Mouse (Mus musculus): Measurements from ENCODE around the gene Tbx2. TPM values are rescaled to one million over a fixed set of nuclear protein-coding genes. Genes with fewer than 3 reads are reported as not detected.
A peak's percentile ranks its signal among the peaks of the same experiment; 100 is the strongest.

Tbx2 gene
- polyA plus RNA-seq, 1 experiment from 2014 or later, result 5.0 TPM

- 8% methylated on average over 38 of the region's 38 CpGs for WGBS
- Histone ChIP-seq H3K4me1 (peaks cover 57% of the 10 kb centered on the region), H3K27me3 (peaks cover 87% of the 10 kb centered on the region), H3K4me3 (peak overlapping the region; percentile 69), H3K27ac (no peak overlapping the region), H3K36me3 (no peaks in the 10 kb centered on the region), H3K4me2 (replicated peaks) (peak overlapping the region; percentile 87), H3K9ac (peak overlapping the region; percentile 60), H3K9me3 (no peaks in the 10 kb centered on the region)
- ATAC-seq (ENCODE audit: low FRiP score, low read depth), result no peak
These were observed 3.4 kb upstream of the Tbx2 start for GRCm38 (mm10) chr11:85828691-85829519.

GRCm38 (mm10) chr11:85829520-85830440 is 2.6 kb upstream of the Tbx2 start:
- peak overlapping the region; percentile 69 for H3K4me3 ChIP-seq
- H3K4me2 ChIP-seq (replicated peaks), result peak overlapping the region; percentile 87
- H3K27ac ChIP-seq, result no peak overlapping the region
- peaks cover 87% of the 10 kb centered on the region for H3K27me3 ChIP-seq
- no peaks in the 10 kb centered on the region for H3K9me3 ChIP-seq
- H3K36me3 ChIP-seq, result no peaks in the 10 kb centered on the region
- peaks cover 57% of the 10 kb centered on the region for H3K4me1 ChIP-seq
- no peak for ATAC-seq (ENCODE audit: low FRiP score, low read depth)
- under 1% methylated on average over 61 of the region's 61 CpGs for WGBS
- peak overlapping the region; percentile 60 for H3K9ac ChIP-seq

DNA sequence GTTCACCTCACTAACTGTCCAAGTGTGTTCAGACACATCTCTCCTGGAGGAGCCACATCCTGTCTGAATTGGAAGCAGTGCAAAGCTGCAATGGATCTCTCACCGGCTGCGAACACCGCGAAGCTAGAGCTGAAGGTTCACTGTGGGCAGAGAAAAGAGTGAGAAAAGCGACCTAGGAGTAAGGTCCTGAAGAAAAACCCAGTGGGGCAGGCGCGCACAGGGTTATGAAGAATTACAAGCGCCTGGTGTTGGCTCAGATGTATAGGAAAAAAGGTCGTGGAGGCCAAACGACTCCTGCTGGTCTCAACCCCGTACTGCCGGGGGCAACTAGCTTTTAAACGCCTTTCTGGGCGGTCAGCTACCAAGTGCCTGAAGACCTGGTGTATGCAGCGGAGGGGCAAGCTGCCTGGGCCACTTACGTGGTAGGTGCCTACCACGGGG is 1.4 kb upstream of the Tbx2 start:
- Histone ChIP-seq H3K9ac (peak overlapping the region; percentile 48), H3K36me3 (no peaks in the 10 kb centered on the region), H3K9me3 (no peaks in the 10 kb centered on the region), H3K4me2 (replicated peaks) (peak overlapping the region; percentile 87), H3K27me3 (peaks cover 87% of the 10 kb centered on the region), H3K27ac (peak overlapping the region; percentile 48; the same call in 1 of the 2 replicates), H3K4me1 (peaks cover 51% of the 10 kb centered on the region), H3K4me3 (peak overlapping the region; percentile 69)
- ATAC-seq (ENCODE audit: low FRiP score, low read depth), result no peak
- WGBS, result 3% methylated on average over 17 of the region's 17 CpGs

GRCm38 (mm10) chr11:85831656-85832230 is 608 bp upstream of the Tbx2 start:
- Histone ChIP-seq H3K27me3 (peaks cover 87% of the 10 kb centered on the region), H3K36me3 (no peaks in the 10 kb centered on the region), H3K4me3 (peak overlapping the region; percentile 69), H3K4me2 (replicated peaks) (peak overlapping the region; percentile 87), H3K27ac (peak overlapping the region; percentile 76), H3K9me3 (no peaks in the 10 kb centered on the region), H3K4me1 (peaks cover 60% of the 10 kb centered on the region), H3K9ac (peak overlapping the region; percentile 91)
- under 1% methylated on average over 33 of the region's 33 CpGs for WGBS
- no peak; the same call in 1 of the 2 replicates for ATAC-seq (ENCODE audit: low FRiP score, low read depth)

DNA sequence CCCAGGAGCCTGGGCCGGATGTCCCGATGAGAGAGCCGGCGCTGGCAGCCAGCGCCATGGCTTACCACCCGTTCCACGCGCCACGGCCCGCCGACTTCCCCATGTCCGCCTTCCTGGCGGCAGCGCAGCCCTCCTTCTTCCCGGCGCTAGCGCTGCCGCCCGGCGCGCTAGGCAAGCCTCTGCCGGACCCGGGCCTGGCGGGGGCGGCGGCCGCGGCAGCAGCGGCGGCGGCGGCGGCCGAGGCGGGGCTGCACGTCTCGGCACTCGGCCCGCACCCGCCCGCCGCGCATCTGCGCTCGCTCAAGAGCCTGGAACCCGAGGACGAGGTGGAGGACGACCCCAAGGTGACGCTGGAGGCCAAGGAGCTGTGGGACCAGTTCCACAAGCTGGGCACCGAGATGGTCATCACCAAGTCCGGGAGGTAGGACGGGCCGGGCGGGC is 750 bp downstream of the Tbx2 start:
- H3K9ac ChIP-seq, result peak overlapping the region; percentile 91
- peaks cover 83% of the 10 kb centered on the region for H3K27me3 ChIP-seq
- WGBS, result 0% methylated on average over 45 of the region's 54 CpGs
- H3K36me3 ChIP-seq, result no peaks in the 10 kb centered on the region
- H3K4me3 ChIP-seq, result peak overlapping the region; percentile 69
- peaks cover 67% of the 10 kb centered on the region for H3K4me1 ChIP-seq
- H3K4me2 ChIP-seq (replicated peaks), result peak overlapping the region; percentile 87
- H3K9me3 ChIP-seq, result no peaks in the 10 kb centered on the region
- ATAC-seq (ENCODE audit: low FRiP score, low read depth), result no peak
- peak overlapping the region; percentile 86 for H3K27ac ChIP-seq

- H3K36me3 ChIP-seq, result no peaks in the 10 kb centered on the region
These were observed 1.5 kb downstream of the Tbx2 start for GRCm38 (mm10) chr11:85833761-85834385.

GRCm38 (mm10) chr11:85834386-85834931 is 2.1 kb downstream of the Tbx2 start:
- 10% methylated on average over 17 of the region's 17 CpGs for WGBS
- Histone ChIP-seq H3K4me3 (peak overlapping the region; percentile 69), H3K27me3 (peaks cover 83% of the 10 kb centered on the region), H3K4me2 (replicated peaks) (peak overlapping the region; percentile 87), H3K27ac (peak overlapping the region; percentile 86; the same call in 1 of the 2 replicates), H3K4me1 (peaks cover 69% of the 10 kb centered on the region), H3K36me3 (no peaks in the 10 kb centered on the region), H3K9ac (peak overlapping the region; percentile 91), H3K9me3 (no peaks in the 10 kb centered on the region)
- no peak for ATAC-seq (ENCODE audit: low FRiP score, low read depth)

More at GRCm38 (mm10) chr11:85833761-85834385, 1.5 kb downstream of the Tbx2 start:
- no peak for ATAC-seq (ENCODE audit: low FRiP score, low read depth)
- H3K9me3 ChIP-seq, result no peaks in the 10 kb centered on the region
- peaks cover 83% of the 10 kb centered on the region for H3K27me3 ChIP-seq
- H3K4me1 ChIP-seq, result peaks cover 69% of the 10 kb centered on the region
- peak overlapping the region; percentile 86; the same call in 1 of the 2 replicates for H3K27ac ChIP-seq
- H3K9ac ChIP-seq, result peak overlapping the region; percentile 91
- peak overlapping the region; percentile 69 for H3K4me3 ChIP-seq
- H3K4me2 ChIP-seq (replicated peaks), result peak overlapping the region; percentile 87
- WGBS, result 12% methylated on average over 11 of the region's 11 CpGs

DNA sequence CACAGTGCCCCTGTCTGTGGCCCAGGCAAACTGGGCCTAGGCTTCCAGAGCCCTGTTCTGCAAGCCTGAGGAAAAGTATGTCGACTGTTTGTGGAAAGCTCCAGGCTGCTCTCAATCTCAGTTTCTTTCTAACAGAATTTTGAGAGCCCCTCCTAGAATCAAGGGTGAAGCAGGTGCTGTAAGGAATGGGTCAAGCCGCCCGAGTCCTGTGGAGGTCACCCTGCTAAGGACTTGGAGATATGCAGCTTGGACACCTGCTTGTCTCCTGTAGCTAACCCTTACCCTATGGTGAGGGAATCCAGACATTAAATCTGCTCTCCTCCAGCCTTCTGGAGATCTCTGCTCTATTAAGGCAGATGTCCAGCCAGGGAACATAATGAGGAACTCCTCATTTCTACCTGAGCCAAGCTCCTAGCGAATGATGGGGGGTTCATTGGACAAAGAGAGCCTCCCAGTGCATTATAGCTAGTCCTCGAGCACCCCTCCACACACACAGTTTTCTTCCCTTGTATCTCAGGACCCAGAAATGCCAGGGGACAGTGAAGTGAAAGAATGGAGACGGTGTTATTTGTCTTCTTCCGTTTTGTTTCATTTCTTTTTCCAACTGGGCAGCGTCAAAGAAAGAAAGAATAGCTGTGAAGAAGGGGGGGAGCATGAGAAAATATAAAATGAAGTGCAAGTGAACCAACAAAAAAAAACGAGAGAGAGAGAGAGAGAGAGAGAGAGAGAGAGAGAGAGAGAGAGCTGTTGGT is 2.8 kb downstream of the Tbx2 start:
- H3K4me2 ChIP-seq (replicated peaks), result peak overlapping the region; percentile 87
- ATAC-seq (ENCODE audit: low FRiP score, low read depth), result no peak
- peaks cover 69% of the 10 kb centered on the region for H3K4me1 ChIP-seq
- no peaks in the 10 kb centered on the region for H3K9me3 ChIP-seq
- H3K36me3 ChIP-seq, result no peaks in the 10 kb centered on the region
- peak overlapping the region; percentile 86; the same call in 1 of the 2 replicates for H3K27ac ChIP-seq
- H3K9ac ChIP-seq, result peak overlapping the region; percentile 91
- H3K4me3 ChIP-seq, result peak overlapping the region; percentile 69
- 21% methylated on average over 9 of the region's 9 CpGs for WGBS
- H3K27me3 ChIP-seq, result peaks cover 83% of the 10 kb centered on the region

GRCm38 (mm10) chr11:85835753-85836522 is 3.6 kb downstream of the Tbx2 start:
- WGBS, result 15% methylated on average over 16 of the region's 16 CpGs
- ATAC-seq (ENCODE audit: low FRiP score, low read depth), result no peak
- H3K27me3 ChIP-seq, result peaks cover 83% of the 10 kb centered on the region

More at GRCm38 (mm10) chr11:85835753-85836522, 3.6 kb downstream of the Tbx2 start:
- Histone ChIP-seq H3K27ac (peak overlapping the region; percentile 48; the same call in 1 of the 2 replicates), H3K36me3 (peaks cover 3% of the 10 kb centered on the region; the same call in 1 of the 2 replicates), H3K9ac (peak overlapping the region; percentile 91), H3K4me1 (peaks cover 69% of the 10 kb centered on the region), H3K4me3 (peak overlapping the region; percentile 69), H3K9me3 (no peaks in the 10 kb centered on the region), H3K4me2 (replicated peaks) (peak overlapping the region; percentile 87)
